Mouse (Mus musculus) natural killer cell, adult 2 months (primary cell): ENCODE results near the gene Slc38a1.

Source experiments
- DNase-seq, 2 experiments: peaks; one replicate each; pipeline ENCODE4 v3.0.0; 2022; ENCODE audit warnings: low spot score in 2 of 2

Gene Slc38a1

GRCm38 (mm10) chr15:96608671-96609070, 34.0 kb downstream of the Slc38a1 start:
- DNase-seq, result no peak

GRCm38 (mm10) chr15:96607422-96607821, 35.3 kb downstream of the Slc38a1 start:
- no peak for DNase-seq

- no peak for DNase-seq
Measured at GRCm38 (mm10) chr15:96604282-96604681, 38.4 kb downstream of the Slc38a1 start.

- DNase-seq, result no peak
Measured at GRCm38 (mm10) chr15:96602043-96602442, 40.7 kb downstream of the Slc38a1 start.

- DNase-seq, result no peak
Measured at GRCm38 (mm10) chr15:96599852-96600781, 42.6 kb downstream of the Slc38a1 start.

GRCm38 (mm10) chr15:96598888-96599578, 43.7 kb downstream of the Slc38a1 start:
- peak; percentile 84 to 86 for DNase-seq

GRCm38 (mm10) chr15:96597116-96597515, 45.6 kb downstream of the Slc38a1 start:
- DNase-seq, result peak in 1 of 2 experiments; percentile 26

GRCm38 (mm10) chr15:96594316-96594715, 48.4 kb downstream of the Slc38a1 start:
- no peak for DNase-seq

GRCm38 (mm10) chr15:96593866-96594265, 48.8 kb downstream of the Slc38a1 start:
- DNase-seq, result no peak

- DNase-seq, result no peak
Measured at GRCm38 (mm10) chr15:96593457-96593856, 49.3 kb downstream of the Slc38a1 start.

- peak; percentile 9 to 14 for DNase-seq
Measured at GRCm38 (mm10) chr15:96592976-96593375, 49.7 kb downstream of the Slc38a1 start.

GRCm38 (mm10) chr15:96591876-96592417, 50.8 kb downstream of the Slc38a1 start:
- DNase-seq, result no peak

- no peak for DNase-seq
Measured at GRCm38 (mm10) chr15:96588996-96589657, 53.6 kb downstream of the Slc38a1 start.

- no peak for DNase-seq
Measured at GRCm38 (mm10) chr15:96587998-96588397, 54.7 kb downstream of the Slc38a1 start.

GRCm38 (mm10) chr15:96583371-96584008, 59.2 kb downstream of the Slc38a1 start:
- DNase-seq, result peak; percentile 70 to 79

GRCm38 (mm10) chr15:96576998-96577397, 65.7 kb downstream of the Slc38a1 start:
- DNase-seq, result no peak

GRCm38 (mm10) chr15:96568983-96569363, 73.7 kb downstream of the Slc38a1 start:
- DNase-seq, result no peak

GRCm38 (mm10) chr15:96568271-96568982, 74.3 kb downstream of the Slc38a1 start:
- DNase-seq, result no peak

GRCm38 (mm10) chr15:96566850-96567271, 75.9 kb downstream of the Slc38a1 start:
- DNase-seq, result peak; percentile 17 to 28

GRCm38 (mm10) chr15:96563852-96564251, 78.9 kb downstream of the Slc38a1 start:
- no peak for DNase-seq

- no peak for DNase-seq
Measured at GRCm38 (mm10) chr15:96562521-96562920, 80.2 kb downstream of the Slc38a1 start.
